Mouse (Mus musculus) E14TG2a.4 (cell line): ENCODE measurements at regions not wholly inside any gene's neighbourhood (a gene's known extent, or its start where the extent isn't known, plus 50 kb on each side); places are given as distances from the start of the nearest gene placed in this dataset.

Experiments used
- CTCF ChIP-seq: conservative IDR thresholded peaks from 2 replicates; pipeline ENCODE4 v1.5.1; 2014; ENCODE audit warnings: low read length
- NANOG ChIP-seq: IDR thresholded peaks from 2 replicates; pipeline ENCODE4 v1.6.1; 2014; ENCODE audit warnings: borderline replicate concordance, low read length, mixed read lengths
- POU5F1 ChIP-seq: IDR thresholded peaks from 2 replicates; pipeline ENCODE4 v1.6.1; 2014; ENCODE audit warnings: low read length, borderline replicate concordance

DNA sequence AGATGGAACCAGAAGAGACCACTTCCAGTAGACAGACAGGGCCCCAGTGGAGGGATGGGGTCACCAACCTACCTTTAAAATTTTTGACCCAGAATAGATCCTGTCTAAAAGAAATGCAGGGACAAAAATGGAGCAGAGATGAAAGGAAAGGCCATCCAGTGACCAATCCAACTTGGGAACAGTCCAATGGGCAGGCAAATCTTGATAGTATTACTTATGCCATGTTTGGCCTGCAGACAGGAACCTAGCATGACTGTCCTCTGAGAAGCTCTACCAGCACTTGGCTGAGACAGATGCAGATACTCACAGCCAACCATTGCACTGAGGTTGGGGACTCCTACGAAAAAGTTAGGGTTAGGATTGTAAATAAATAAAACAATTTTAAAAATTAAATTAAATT, 1815.4 kb upstream of the Lrrc6 start:
- TF ChIP-seq CTCF, result no peak
- no peak for TF ChIP-seq POU5F1
- no peak for TF ChIP-seq NANOG
